Mouse (Mus musculus) intestine, postnatal 0 days (tissue): ENCODE results near the gene Ubl7. TPM values are rescaled to one million over a fixed set of nuclear protein-coding genes. Genes with fewer than 3 reads are reported as not detected.

ENCODE experiments used
- ATAC-seq: fragments of 200-750 bp; cut with Nextera tagmentation; 2 replicates; pipeline ENCODE4 v1.8.0; 2017; ENCODE audit warnings: mild to moderate bottlenecking, moderate TSS enrichment, moderate library complexity
- H3K27ac ChIP-seq: fragments of 300-500 bp; sonication (generic); 2 replicates; pipeline ENCODE4 v1.5.1; 2014; ENCODE audit warnings: mild to moderate bottlenecking, low read depth, low read length, moderate library complexity
- H3K27me3 ChIP-seq: fragments of 300-500 bp; sonication (generic); replicated peaks from 2 replicates; pipeline ENCODE4 v1.6.1; 2014; ENCODE audit warnings: low read length, mixed read lengths; ENCODE audit not compliant: control insufficient read depth, insufficient read depth
- H3K36me3 ChIP-seq: fragments of 300-500 bp; sonication (generic); 2 replicates; pipeline ENCODE4 v1.6.1; 2014; ENCODE audit warnings: mild to moderate bottlenecking, moderate library complexity; ENCODE audit not compliant: control insufficient read depth, insufficient read depth
- H3K4me1 ChIP-seq: fragments of 300-500 bp; sonication (generic); replicated peaks from 2 replicates; pipeline ENCODE4 v1.6.1; 2014; ENCODE audit warnings: antibody characterized with exemption, low read length, mixed read lengths; ENCODE audit not compliant: control insufficient read depth, insufficient read depth
- H3K4me2 ChIP-seq: fragments of 300-500 bp; sonication (generic); replicated peaks from 2 replicates; pipeline ENCODE4 v1.6.1; 2014; ENCODE audit warnings: low read depth, mild to moderate bottlenecking, moderate library complexity
- H3K4me3 ChIP-seq: fragments of 300-500 bp; sonication (generic); 2 replicates; pipeline ENCODE4 v1.5.1; 2014; ENCODE audit warnings: low read depth, low read length
- H3K9ac ChIP-seq: fragments of 300-500 bp; sonication (generic); 2 replicates; pipeline ENCODE4 v1.6.1; 2014; ENCODE audit warnings: mild to moderate bottlenecking, low read depth, low read length
- H3K9me3 ChIP-seq: fragments of 300-500 bp; sonication (generic); 2 replicates; pipeline ENCODE4 v1.6.1; 2016; ENCODE audit warnings: mixed run types; ENCODE audit not compliant: control insufficient read depth
- CTCF ChIP-seq: sonication (generic); IDR thresholded peaks from 2 replicates; pipeline ENCODE4 v1.5.1; 2016; ENCODE audit warnings: low read depth, mild to moderate bottlenecking, control low read depth, antibody characterized with exemption, moderate library complexity
- WGBS: fragments of 180-500 bp; shearing (Covaris S2); extraction: QIAGEN DNeasy Blood & Tissue Kit; methylation state at CpG from one replicate; pipeline ENCODE4 v1.1.7; 2014; 5-methylcytosine and 5-hydroxymethylcytosine counted together
- polyA plus RNA-seq: library from polyadenylated mRNA; unstranded; fragments of >200 nt; fragmentation: Nextera tagmentation; extraction: Ambion mirVana; gene quantifications from 2 replicates; pipeline ENCODE4 v1.2.1, GENCODE M21; 2015

Gene Ubl7
- polyA plus RNA-seq, 1 experiment from 2014 or later = 77.1 TPM

- peaks cover 4% of the 10 kb centered on the region for H3K4me1 ChIP-seq
- no peaks in the 10 kb centered on the region for H3K9me3 ChIP-seq
- no peak overlapping the region for H3K4me3 ChIP-seq
- H3K9ac ChIP-seq = no peak overlapping the region
- no peaks in the 10 kb centered on the region for H3K27me3 ChIP-seq
- 68% methylated on average over 5 of the region's 5 CpGs for WGBS
- ATAC-seq = no peak
- TF ChIP-seq CTCF = no peak
- peaks cover 50% of the 10 kb centered on the region for H3K36me3 ChIP-seq
- no peak overlapping the region for H3K27ac ChIP-seq
- no peak overlapping the region for H3K4me2 ChIP-seq
These were observed 46.1 kb downstream of the Ubl7 start for GRCm38 (mm10) chr9:57956838-57957236.

- no peak for ATAC-seq
- no peaks in the 10 kb centered on the region for H3K4me1 ChIP-seq
- no peak overlapping the region for H3K4me3 ChIP-seq
- no peak for TF ChIP-seq CTCF
- no peak overlapping the region for H3K4me2 ChIP-seq
- H3K27ac ChIP-seq = no peak overlapping the region
- no peaks in the 10 kb centered on the region for H3K27me3 ChIP-seq
- peaks cover 59% of the 10 kb centered on the region for H3K36me3 ChIP-seq
- no peaks in the 10 kb centered on the region for H3K9me3 ChIP-seq
- H3K9ac ChIP-seq = no peak overlapping the region
- WGBS = 81% methylated on average over 1 of the region's 1 CpGs
These were observed 47.8 kb downstream of the Ubl7 start for GRCm38 (mm10) chr9:57958615-57959014.

GRCm38 (mm10) chr9:57959399-57959798, 48.6 kb downstream of the Ubl7 start:
- no peak overlapping the region for H3K4me2 ChIP-seq
- 59% methylated on average over 10 of the region's 10 CpGs for WGBS
- no peak overlapping the region for H3K9ac ChIP-seq
- no peaks in the 10 kb centered on the region for H3K9me3 ChIP-seq
- no peaks in the 10 kb centered on the region for H3K4me1 ChIP-seq
- no peak for ATAC-seq
- H3K4me3 ChIP-seq = no peak overlapping the region
- no peaks in the 10 kb centered on the region for H3K27me3 ChIP-seq
- no peak overlapping the region for H3K27ac ChIP-seq
- peaks cover 59% of the 10 kb centered on the region for H3K36me3 ChIP-seq
- no peak for TF ChIP-seq CTCF

GRCm38 (mm10) chr9:57959886-57960866, 49.4 kb downstream of the Ubl7 start:
- Histone ChIP-seq H3K36me3 (peaks cover 59% of the 10 kb centered on the region), H3K27me3 (no peaks in the 10 kb centered on the region), H3K4me3 (no peak overlapping the region), H3K4me1 (no peaks in the 10 kb centered on the region), H3K27ac (no peak overlapping the region), H3K4me2 (no peak overlapping the region), H3K9ac (no peak overlapping the region), H3K9me3 (no peaks in the 10 kb centered on the region)
- no peak for ATAC-seq
- no peak for TF ChIP-seq CTCF
- WGBS = 74% methylated on average over 17 of the region's 17 CpGs

- no peak overlapping the region for H3K4me2 ChIP-seq
- H3K36me3 ChIP-seq = peaks cover 51% of the 10 kb centered on the region
- no peak overlapping the region for H3K9ac ChIP-seq
- 95% methylated on average over 15 of the region's 15 CpGs for WGBS
- ATAC-seq = no peak
- no peak for TF ChIP-seq CTCF
- no peaks in the 10 kb centered on the region for H3K27me3 ChIP-seq
- no peak overlapping the region for H3K4me3 ChIP-seq
- no peaks in the 10 kb centered on the region for H3K4me1 ChIP-seq
- no peak overlapping the region for H3K27ac ChIP-seq
- H3K9me3 ChIP-seq = no peaks in the 10 kb centered on the region
These were observed 50.4 kb downstream of the Ubl7 start for GRCm38 (mm10) chr9:57961226-57961625.

- Histone ChIP-seq H3K27ac (no peak overlapping the region), H3K9me3 (no peaks in the 10 kb centered on the region), H3K4me2 (no peak overlapping the region), H3K9ac (no peak overlapping the region), H3K27me3 (no peaks in the 10 kb centered on the region), H3K36me3 (peaks cover 44% of the 10 kb centered on the region), H3K4me3 (no peak overlapping the region), H3K4me1 (no peaks in the 10 kb centered on the region; the same call in 1 of the 2 replicates)
- no peak for ATAC-seq
- 63% methylated on average over 17 of the region's 17 CpGs for WGBS
- TF ChIP-seq CTCF = no peak
These were observed 51.3 kb downstream of the Ubl7 start for GRCm38 (mm10) chr9:57961863-57962778.
